In the genomic region with DNA sequence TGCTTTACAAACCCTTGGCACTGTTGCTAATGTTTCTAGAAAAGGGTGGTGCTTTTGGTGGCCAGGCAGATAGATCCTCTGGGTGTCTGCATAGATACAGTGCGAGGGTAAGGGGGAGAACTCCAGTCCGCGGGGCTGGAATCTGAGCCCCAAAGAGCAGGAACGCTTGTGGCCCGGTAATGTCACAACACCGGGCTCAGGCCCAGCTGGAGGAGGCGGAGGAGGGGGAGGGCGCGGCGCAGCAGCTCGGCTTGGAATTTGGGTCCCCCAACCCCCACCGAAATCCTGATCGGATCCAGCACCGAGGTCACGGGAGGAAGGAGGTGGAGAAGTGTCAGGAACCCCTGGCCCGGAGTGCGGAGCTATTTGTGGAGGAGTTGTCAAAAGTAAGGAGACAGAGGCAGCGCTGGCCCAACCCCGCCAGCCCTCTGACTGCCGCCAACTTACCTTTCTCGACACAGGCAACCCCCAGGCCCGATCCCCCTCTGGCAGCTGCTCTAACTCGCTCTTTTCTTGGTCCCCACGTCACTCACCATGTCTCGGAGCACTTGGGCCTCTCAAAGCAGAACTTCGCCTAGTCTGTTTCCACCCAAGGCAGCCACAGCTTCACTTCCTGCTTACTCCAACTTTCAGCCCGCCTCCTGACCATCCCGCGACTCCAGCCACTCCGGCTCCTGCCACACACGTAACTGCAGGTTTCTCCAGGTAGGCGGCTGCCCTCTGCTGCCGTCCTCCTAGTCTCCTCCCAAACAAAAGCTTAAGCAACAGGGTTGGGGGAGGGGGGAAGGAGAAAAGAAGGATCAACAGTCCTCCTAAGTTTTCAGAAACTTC, we compare ENCODE assay signal across 8 mouse cellular contexts. TPM values are rescaled to one million over a fixed set of nuclear protein-coding genes. Genes with fewer than 3 reads are reported as not detected.
DNase-seq lines count a peak whose midpoint lies in the region; ATAC-seq and TF ChIP-seq lines count a peak whose summit lies in the region.

A gene (minus strand): TSS at position 763 of the 831 bp plus-strand sequence.

- H3ac ChIP-seq in myocyte (ENCODE audit: control insufficient read depth, insufficient read length): peak within 1 kb of the TSS; percentile 32

- peak within 1 kb of the TSS; percentile 74 for H3K4me2 ChIP-seq in embryonic facial prominence, embryonic 14.5 days (ENCODE audit: low read depth, low read length)
- H3K4me2 ChIP-seq in kidney, embryonic 14.5 days (replicated peaks; ENCODE audit: low read depth, low read length): peak within 1 kb of the TSS; percentile 55
- peak within 1 kb of the TSS; percentile 69 for H3K4me2 ChIP-seq in liver, embryonic 11.5 days
- peak within 1 kb of the TSS; percentile 79 for H3K4me2 ChIP-seq in myocyte (ENCODE audit: low read depth)

- peak; percentile 76 for DNase-seq in 3T3-L1 (ENCODE audit: low read depth, low spot score)
- peak; percentile 87 for DNase-seq in adrenal gland, postnatal 25 days
- DNase-seq in embryonic facial prominence, embryonic 14.5 days (ENCODE audit: low spot score): peak; percentile 84
- DNase-seq in heart, embryonic 10.5 days (ENCODE audit: low spot score): peak; percentile 92
- peak; percentile 83 for DNase-seq in liver, embryonic 11.5 days (ENCODE audit: low spot score)
- DNase-seq in splenic B cell, adult 2 months (ENCODE audit: low read depth, low spot score): peak; percentile 73

- no peaks in the 10 kb centered on the region for H3K27me3 ChIP-seq in embryonic facial prominence, embryonic 14.5 days (replicated peaks; ENCODE audit: control insufficient read depth, insufficient read depth, low read length)
- no peaks in the 10 kb centered on the region for H3K27me3 ChIP-seq in heart, embryonic 10.5 days (ENCODE audit: insufficient read depth, poor library complexity, severe bottlenecking)
- H3K27me3 ChIP-seq in kidney, embryonic 14.5 days (ENCODE audit: control insufficient read depth, insufficient read depth, low read length): no peaks in the 10 kb centered on the region
- no peaks in the 10 kb centered on the region for H3K27me3 ChIP-seq in liver, embryonic 11.5 days (replicated peaks; ENCODE audit: control insufficient read depth, insufficient read depth, low read length)
- H3K27me3 ChIP-seq in myocyte (ENCODE audit: control insufficient read depth, insufficient read depth, insufficient read length): no peaks in the 10 kb centered on the region
- no peaks in the 10 kb centered on the region for H3K27me3 ChIP-seq in splenic B cell, adult 2 months (ENCODE audit: control insufficient read depth, insufficient read depth, low read length, poor library complexity, severe bottlenecking)

- under 1% methylated on average over 23 of the region's 33 CpGs for WGBS in embryonic facial prominence, embryonic 14.5 days
- under 1% methylated on average over 33 of the region's 33 CpGs for WGBS in heart, embryonic 10.5 days
- 1% methylated on average over 32 of the region's 33 CpGs for WGBS in kidney, embryonic 14.5 days
- WGBS in liver, embryonic 11.5 days: under 1% methylated on average over 33 of the region's 33 CpGs

- ATAC-seq in embryonic facial prominence, embryonic 14.5 days (ENCODE audit: low read depth): peak; percentile 87
- peak; percentile 71 for ATAC-seq in kidney, embryonic 14.5 days (ENCODE audit: low FRiP score, low TSS enrichment)
- ATAC-seq in liver, embryonic 11.5 days (replicated peaks; ENCODE audit: low FRiP score): peak; percentile 34

- H3K4me3 ChIP-seq in embryonic facial prominence, embryonic 14.5 days (ENCODE audit: low read depth, low read length): peak within 1 kb of the TSS; percentile 52
- H3K4me3 ChIP-seq in heart, embryonic 10.5 days: peak within 1 kb of the TSS; percentile 78
- peak within 1 kb of the TSS; percentile 54 for H3K4me3 ChIP-seq in kidney, embryonic 14.5 days (ENCODE audit: low read length)
- peak within 1 kb of the TSS; percentile 77 for H3K4me3 ChIP-seq in liver, embryonic 11.5 days (ENCODE audit: low read depth, low read length)
- H3K4me3 ChIP-seq in myocyte: peak within 1 kb of the TSS; percentile 80

- H3K36me3 ChIP-seq in embryonic facial prominence, embryonic 14.5 days (ENCODE audit: control insufficient read depth, insufficient read depth, low read length): peaks cover 32% of the 10 kb centered on the region
- peaks cover 24% of the 10 kb centered on the region for H3K36me3 ChIP-seq in heart, embryonic 10.5 days
- H3K36me3 ChIP-seq in kidney, embryonic 14.5 days (ENCODE audit: control insufficient read depth, insufficient read depth, low read length): peaks cover 8% of the 10 kb centered on the region
- H3K36me3 ChIP-seq in liver, embryonic 11.5 days (ENCODE audit: control insufficient read depth, insufficient read depth, low read length): peaks cover 4% of the 10 kb centered on the region; the same call in 1 of the 2 replicates
- peaks cover 3% of the 10 kb centered on the region for H3K36me3 ChIP-seq in myocyte (ENCODE audit: control insufficient read depth, insufficient read depth)
- H3K36me3 ChIP-seq in splenic B cell, adult 2 months (ENCODE audit: control insufficient read depth, insufficient read depth, low read length, poor library complexity, severe bottlenecking): peaks cover 7% of the 10 kb centered on the region

- H3K27ac ChIP-seq in embryonic facial prominence, embryonic 14.5 days (replicated peaks; ENCODE audit: low read depth, low read length): peak within 1 kb of the TSS; percentile 90
- H3K27ac ChIP-seq in heart, embryonic 10.5 days: peak within 1 kb of the TSS; percentile 97
- peak within 1 kb of the TSS; percentile 97 for H3K27ac ChIP-seq in kidney, embryonic 14.5 days (ENCODE audit: low read depth, low read length)
- peak within 1 kb of the TSS; percentile 100 for H3K27ac ChIP-seq in liver, embryonic 11.5 days (ENCODE audit: low read depth, low read length)

- peaks cover 14% of the 10 kb centered on the region; the same call in 1 of the 2 replicates for H3K4me1 ChIP-seq in embryonic facial prominence, embryonic 14.5 days (ENCODE audit: control insufficient read depth, insufficient read depth, low read length)
- peaks cover 39% of the 10 kb centered on the region for H3K4me1 ChIP-seq in heart, embryonic 10.5 days
- peaks cover 25% of the 10 kb centered on the region for H3K4me1 ChIP-seq in kidney, embryonic 14.5 days (ENCODE audit: control insufficient read depth, insufficient read depth, low read length)
- H3K4me1 ChIP-seq in liver, embryonic 11.5 days (replicated peaks; ENCODE audit: control insufficient read depth, insufficient read depth, low read length): peaks cover 35% of the 10 kb centered on the region

- H3K9me3 ChIP-seq in embryonic facial prominence, embryonic 14.5 days (ENCODE audit: control insufficient read depth, low read length): no peaks in the 10 kb centered on the region
- no peaks in the 10 kb centered on the region for H3K9me3 ChIP-seq in heart, embryonic 10.5 days
- H3K9me3 ChIP-seq in kidney, embryonic 14.5 days (ENCODE audit: control insufficient read depth, low read length): no peaks in the 10 kb centered on the region
- H3K9me3 ChIP-seq in liver, embryonic 11.5 days (ENCODE audit: control insufficient read depth, low read length): no peaks in the 10 kb centered on the region

- TF ChIP-seq POLR2A in myocyte (IDR thresholded peaks at IDR 0.05; ENCODE audit: insufficient read length, low read depth): peak; percentile 39

- no peaks in the 10 kb centered on the region for H3K79me2 ChIP-seq in myocyte (ENCODE audit: control insufficient read depth, insufficient read depth)

- peak within 1 kb of the TSS; percentile 75 for H3K9ac ChIP-seq in embryonic facial prominence, embryonic 14.5 days (ENCODE audit: low read depth, low read length)
- peak within 1 kb of the TSS; percentile 73 for H3K9ac ChIP-seq in kidney, embryonic 14.5 days (ENCODE audit: low read depth, low read length)
- peak within 1 kb of the TSS; percentile 88 for H3K9ac ChIP-seq in liver, embryonic 11.5 days (ENCODE audit: low read depth, low read length)

TF ChIP-seq in myocyte, 11 proteins besides CTCF, POLR2A, EP300 and RAD21:
- TF ChIP-seq MYOG (IDR thresholded peaks at IDR 0.05; ENCODE audit: control insufficient read depth in 1 of 3, insufficient read depth in 1 of 3, insufficient read length in 2 of 3, low read depth in 2 of 3) (peak in 1 of 3 experiments; percentile 76), MYOD1 (IDR thresholded peaks at IDR 0.05; ENCODE audit: control insufficient read depth in 1 of 3, insufficient read length in 2 of 3, low read depth in 2 of 3) (peak in 2 of 3 experiments; percentile 16 to 56), MAX (IDR thresholded peaks at IDR 0.05; ENCODE audit: low read depth) (no peak), POLR2AphosphoS2 (IDR thresholded peaks at IDR 0.05; ENCODE audit: insufficient read length, low read depth) (peak; percentile 27), TCF3 (IDR thresholded peaks at IDR 0.05; ENCODE audit: insufficient read length, low read depth) (no peak), REST (IDR thresholded peaks at IDR 0.05; ENCODE audit: insufficient read depth, insufficient read length) (no peak), E2F4 (IDR thresholded peaks at IDR 0.05; ENCODE audit: insufficient read depth) (no peak), CEBPB (IDR thresholded peaks at IDR 0.05; ENCODE audit: insufficient read depth, poor library complexity, severe bottlenecking) (peak; percentile 22; the same call in 1 of the 2 replicates), TCF12 (IDR thresholded peaks at IDR 0.05; ENCODE audit: insufficient read depth, poor library complexity, severe bottlenecking) (no peak), SRF (IDR thresholded peaks at IDR 0.05; ENCODE audit: control insufficient read depth, insufficient read length, low read depth) (no peak), USF1 (IDR thresholded peaks at IDR 0.05; ENCODE audit: low read depth) (no peak)

RNA-seq across cellular contexts. Expression of the gene that starts here (rescaled TPM):
- 117 and 154 TPM in 2 replicates for total RNA-seq in adrenal gland, postnatal 25 days (2021)
- 130 and 144 TPM in 2 replicates for polyA plus RNA-seq in embryonic facial prominence, embryonic 14.5 days (2014; fragmentation: Nextera tagmentation; extraction: Ambion mirVana)
- 130 and 137 TPM in 2 replicates for polyA plus RNA-seq in heart, embryonic 10.5 days (2016; fragmentation: Nextera tagmentation; extraction: Ambion mirVana)
- polyA plus RNA-seq in kidney, embryonic 14.5 days (2014; fragmentation: Nextera tagmentation; extraction: Ambion mirVana): 114 and 143 TPM in 2 replicates
- polyA plus RNA-seq in liver, embryonic 11.5 days (2014; fragmentation: Nextera tagmentation; extraction: Ambion mirVana): 265 and 274 TPM in 2 replicates
- polyA plus RNA-seq in myocyte (2012; fragmentation: generic; extraction: Trizol): 107 TPM

Comparison
In these comparisons a context has a peak if more than half of its experiments do, and no peak if none do; other contexts are left out.
1. Peak in every context shown above with its lines: DNase-seq, ATAC-seq, H3K4me3 ChIP-seq and H3K27ac ChIP-seq.
2. ATAC-seq: peak in every context shown above with its lines; median percentile 87 in embryonic facial prominence, embryonic 14.5 days; 71 in kidney, embryonic 14.5 days; 34 in liver, embryonic 11.5 days.